Mouse (Mus musculus) thymus, adult 2 months (tissue): ENCODE measurements around the gene Mcoln2.

Source experiments
- CTCF ChIP-seq: fragments of 200-500 bp; IDR thresholded peaks from 2 replicates; pipeline ENCODE4 v1.5.1; 2012; ENCODE audit warnings: mild to moderate bottlenecking, control low read depth, low read length, moderate library complexity, borderline replicate concordance; ENCODE audit not compliant: control insufficient read depth, poor library complexity, insufficient read depth; ENCODE audit errors: extremely low read depth
- POLR2A ChIP-seq: fragments of 200-500 bp; IDR thresholded peaks from 2 replicates; pipeline ENCODE4 v1.6.1; 2012; ENCODE audit warnings: mild to moderate bottlenecking, low read length, control low read depth, moderate library complexity; ENCODE audit not compliant: control insufficient read depth, poor library complexity, insufficient read depth; ENCODE audit errors: extremely low read depth

- TF ChIP-seq CTCF = no peak
- no peak for TF ChIP-seq POLR2A
Observed at GRCm38 (mm10) chr3:146135417-146135816, 14.2 kb upstream of the Mcoln2 start.
